Mouse (Mus musculus): ENCODE measurements around the gene Acaca. TPM values are rescaled to one million over a fixed set of nuclear protein-coding genes. Genes with fewer than 3 reads are reported as not detected.

Acaca gene
- 10 to 100 TPM; 68.5 to 74.3 TPM for total RNA-seq (2021)

DNA sequence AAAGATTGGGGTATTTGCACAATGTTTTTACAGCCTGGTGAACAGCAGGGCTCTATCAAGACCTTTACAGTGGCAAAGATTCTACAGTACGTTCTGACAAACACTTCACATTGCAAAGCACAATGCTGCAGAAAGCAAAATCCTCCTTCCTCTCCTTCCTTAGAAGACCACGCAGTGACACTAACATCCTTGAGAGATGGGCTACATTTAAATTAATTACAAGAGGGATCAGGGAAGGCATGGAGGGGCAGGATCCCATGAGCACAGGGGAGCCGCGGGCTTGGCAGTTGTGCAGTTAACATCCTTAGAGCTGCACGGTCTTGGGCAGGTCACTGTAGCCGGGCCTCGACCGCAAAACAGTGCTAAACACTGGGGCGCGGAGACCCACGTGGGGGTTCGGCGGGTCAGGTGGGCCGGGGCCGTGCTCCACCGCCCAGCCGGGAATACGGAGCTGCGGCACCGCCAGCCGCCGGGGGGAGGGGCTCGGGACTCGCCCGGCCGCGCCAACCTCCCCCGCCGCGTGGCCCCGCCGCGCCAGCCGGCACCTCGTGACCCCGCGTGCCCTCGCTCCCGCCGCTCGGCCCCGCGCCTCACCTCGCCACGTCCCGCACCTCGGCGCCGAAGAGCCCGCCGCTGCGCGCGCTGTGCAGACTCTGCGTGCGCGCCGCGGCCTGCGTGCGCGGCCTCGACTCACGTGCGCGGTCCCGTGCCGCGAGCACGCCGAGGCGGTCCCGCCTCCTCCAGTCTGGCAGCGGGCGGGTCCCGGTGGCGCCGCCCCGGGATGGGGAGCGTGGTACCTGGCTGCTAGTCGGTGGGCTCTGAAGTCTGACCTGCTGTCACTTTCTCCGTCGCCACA lies at the start of gene Acaca, which contains the start of gene Tada2a:
Gene Acaca (plus strand): TSS at position 730 of the 856 bp plus-strand sequence.
Gene Tada2a (minus strand): TSS at position 658 of the 856 bp plus-strand sequence.
- DNase-seq (ENCODE audit: extremely low spot score in 1 of 2, low spot score in 1 of 2) = peak; percentile 71 to 76

DNA sequence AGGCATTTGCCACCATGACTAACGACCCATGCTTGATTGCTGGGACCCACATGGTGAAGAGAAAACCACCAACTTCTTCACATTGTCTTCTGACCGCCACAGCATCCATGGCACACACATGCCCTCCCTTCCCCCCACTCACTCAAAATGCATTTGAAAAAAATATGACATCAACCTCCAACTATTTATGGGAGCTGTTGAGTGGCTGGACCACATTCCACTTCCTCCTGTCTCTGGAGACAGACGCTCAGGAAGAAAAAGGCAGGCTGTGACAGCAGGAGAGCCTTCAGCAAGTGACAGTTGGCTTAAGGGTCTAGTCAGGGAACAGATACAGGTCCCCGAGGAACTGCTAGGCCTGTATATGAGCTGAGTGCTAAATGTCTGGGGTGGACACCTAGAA lies 49.6 kb upstream of the Acaca start:
- no peak for DNase-seq (ENCODE audit: extremely low spot score in 1 of 2, low spot score in 1 of 2)

DNA sequence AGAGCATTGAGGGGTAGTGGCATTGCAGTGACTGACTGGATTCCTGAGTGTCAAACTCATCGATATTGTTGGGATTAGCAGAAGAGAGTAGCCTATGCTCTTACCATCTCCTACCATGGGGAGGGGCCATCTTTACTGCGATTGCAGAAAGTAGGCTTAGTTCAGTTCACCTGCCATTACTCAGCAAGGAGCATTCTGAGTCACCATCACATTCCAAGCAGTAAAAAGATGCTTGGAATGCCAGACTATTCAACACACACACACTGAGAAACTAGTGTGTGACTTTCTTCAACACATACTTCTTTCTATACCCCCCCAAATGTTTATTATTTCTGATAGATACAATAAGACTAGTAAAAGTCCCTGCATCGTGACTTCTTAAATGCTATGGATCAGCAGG lies 49.1 kb upstream of the Acaca start:
- DNase-seq (ENCODE audit: extremely low spot score in 1 of 2, low spot score in 1 of 2) = no peak

DNA sequence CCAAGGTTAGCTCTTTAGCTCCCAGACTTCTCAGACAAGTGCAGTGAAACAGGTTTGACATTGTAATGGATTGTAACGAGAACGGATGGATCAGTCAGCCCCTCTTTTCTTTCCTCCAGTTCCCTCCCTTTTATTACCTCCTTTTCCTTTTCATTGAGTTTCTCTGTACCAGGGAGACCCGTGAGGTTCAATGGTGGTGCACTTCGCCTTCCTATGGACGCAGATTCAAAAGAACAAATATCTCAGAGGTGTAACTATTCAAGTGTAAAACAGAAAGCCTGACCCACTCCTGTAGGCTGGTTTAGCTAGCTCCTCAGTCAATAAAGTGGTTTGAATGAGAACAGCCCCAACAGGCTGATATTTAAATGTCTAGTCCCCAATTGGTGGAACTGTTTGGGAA lies 47.6 kb upstream of the Acaca start:
- DNase-seq (ENCODE audit: extremely low spot score in 1 of 2, low spot score in 1 of 2) = no peak

DNA sequence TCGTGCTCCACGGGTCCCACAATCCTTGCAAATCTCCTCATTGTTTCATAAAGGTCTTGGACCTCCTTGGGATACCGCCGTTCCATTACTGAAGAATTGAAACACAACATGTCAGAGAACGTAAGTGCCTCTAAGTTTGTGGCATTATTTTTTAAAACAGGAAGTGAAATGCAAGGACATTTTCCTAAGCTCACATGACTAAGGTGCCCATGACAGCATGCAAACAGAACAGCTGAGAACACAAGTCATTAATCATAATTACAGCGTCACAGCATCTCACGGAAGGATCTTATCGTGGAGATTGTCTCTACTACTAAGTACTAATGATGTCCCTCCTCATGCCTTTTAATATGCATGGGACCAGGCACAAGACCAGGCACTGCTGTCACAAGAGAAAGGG lies 38.9 kb upstream of the Acaca start:
- DNase-seq (ENCODE audit: extremely low spot score in 1 of 2, low spot score in 1 of 2) = no peak

DNA sequence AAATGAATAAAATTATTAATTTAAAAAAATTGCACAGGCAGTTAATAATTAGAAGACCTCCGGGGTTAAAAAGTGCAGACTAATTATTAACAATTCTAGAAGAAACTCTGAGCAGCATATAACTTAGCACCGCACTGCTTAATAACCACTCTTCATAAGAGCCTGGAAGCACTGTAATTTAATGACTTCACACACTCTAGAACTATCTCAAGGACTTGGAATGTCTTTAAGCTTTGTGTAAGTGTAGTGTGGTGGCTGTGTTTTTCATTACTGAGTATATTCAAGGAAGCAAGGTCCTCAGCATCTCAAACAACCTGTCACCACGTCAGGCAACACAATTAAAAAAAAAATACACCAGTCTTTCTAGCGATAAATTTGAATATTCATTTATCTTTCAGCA lies 34.4 kb upstream of the Acaca start:
- DNase-seq (ENCODE audit: extremely low spot score in 1 of 2, low spot score in 1 of 2) = no peak

DNA sequence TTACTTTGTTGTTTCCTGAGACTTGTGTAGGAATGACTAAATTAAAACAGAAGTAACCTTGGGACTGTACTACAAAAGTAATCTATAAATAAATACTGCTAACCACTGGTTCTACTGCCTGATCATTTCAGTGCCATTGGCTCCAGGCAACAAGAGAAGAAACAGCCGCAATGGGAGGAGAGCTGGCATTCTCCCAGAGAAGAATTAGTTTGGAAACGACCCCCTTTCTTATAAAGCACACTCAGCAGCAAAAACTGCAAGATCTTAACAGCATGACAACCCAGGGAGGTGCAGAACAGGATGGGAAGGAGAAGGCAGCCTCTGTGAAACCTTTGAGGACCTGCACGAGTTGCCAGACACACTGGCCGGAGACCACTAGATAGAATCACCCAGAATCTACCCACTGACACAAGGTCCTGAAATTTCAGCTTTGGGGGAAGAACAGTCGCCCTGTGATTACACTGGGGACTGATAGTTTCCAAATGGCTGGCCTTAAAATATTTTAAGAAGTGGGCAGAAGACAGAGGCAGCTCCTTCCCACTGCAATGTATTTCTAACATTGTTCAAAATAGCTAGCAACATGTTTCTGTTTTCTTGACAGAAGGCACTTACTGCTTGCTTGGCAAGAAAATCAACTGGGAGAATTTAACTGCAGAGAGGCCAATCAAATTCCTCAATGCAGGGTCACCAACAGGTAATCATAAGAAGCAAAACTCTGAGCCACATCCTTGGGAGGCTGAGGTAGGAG lies 32.0 kb upstream of the Acaca start:
- no peak for DNase-seq (ENCODE audit: extremely low spot score in 1 of 2, low spot score in 1 of 2)

DNA sequence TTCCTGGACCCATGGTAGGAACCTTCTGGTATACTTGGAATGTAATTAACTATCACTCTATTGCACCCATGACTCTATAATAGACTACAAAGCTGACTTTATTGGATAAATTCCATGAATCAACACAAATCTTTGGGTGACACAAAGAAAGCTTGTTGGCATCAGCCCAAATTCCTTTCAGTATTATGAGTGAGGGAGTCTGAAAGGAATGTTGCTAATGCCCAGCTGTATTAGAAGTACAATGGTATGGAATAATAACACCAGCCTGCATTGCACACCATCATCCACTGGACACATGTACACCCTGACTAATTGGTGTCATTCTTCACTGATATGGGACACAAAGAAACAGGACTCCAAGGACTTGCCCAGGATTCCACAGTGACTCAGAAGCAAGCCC lies 28.3 kb upstream of the Acaca start:
- DNase-seq (ENCODE audit: extremely low spot score in 1 of 2, low spot score in 1 of 2) = no peak

DNA sequence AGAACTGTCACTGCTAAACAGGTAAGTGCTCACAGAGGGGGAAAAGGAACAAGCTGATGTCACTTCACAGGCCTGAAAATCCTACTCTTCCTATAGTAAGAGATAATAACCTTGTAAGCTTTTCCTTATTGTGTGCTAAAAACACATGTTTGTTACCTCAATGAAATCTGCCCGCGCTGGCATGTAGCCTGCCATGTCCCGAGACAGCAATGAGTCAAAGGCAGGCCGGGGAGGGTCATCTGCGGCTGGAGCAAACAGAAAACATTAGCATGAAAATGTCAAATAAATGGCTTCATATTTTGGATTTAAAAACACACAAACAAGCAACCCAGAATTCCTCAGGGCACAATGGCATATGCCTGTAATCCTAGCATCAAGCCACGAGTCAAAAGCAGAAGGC lies 25.4 kb upstream of the Acaca start:
- no peak for DNase-seq (ENCODE audit: extremely low spot score in 1 of 2, low spot score in 1 of 2)

DNA sequence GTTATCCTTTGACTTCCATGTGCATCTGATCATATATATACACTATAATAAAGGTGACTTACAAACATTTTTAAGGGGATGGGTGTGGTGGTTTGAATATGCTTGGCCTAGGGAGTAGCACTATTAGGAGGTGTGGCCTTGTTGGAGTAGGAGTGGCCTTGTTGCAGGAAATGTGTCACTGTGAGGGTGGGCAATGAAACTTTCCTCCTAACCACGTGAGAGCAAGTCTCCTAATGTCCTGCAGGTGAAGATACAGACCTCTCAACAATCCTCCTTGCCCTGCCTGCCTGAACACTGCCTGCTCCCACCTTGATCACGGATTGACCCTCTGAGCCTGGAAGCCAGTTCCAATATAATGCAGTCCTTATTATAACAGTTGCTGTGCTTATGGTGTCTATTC lies 22.3 kb upstream of the Acaca start:
- no peak for DNase-seq (ENCODE audit: extremely low spot score in 1 of 2, low spot score in 1 of 2)

DNA sequence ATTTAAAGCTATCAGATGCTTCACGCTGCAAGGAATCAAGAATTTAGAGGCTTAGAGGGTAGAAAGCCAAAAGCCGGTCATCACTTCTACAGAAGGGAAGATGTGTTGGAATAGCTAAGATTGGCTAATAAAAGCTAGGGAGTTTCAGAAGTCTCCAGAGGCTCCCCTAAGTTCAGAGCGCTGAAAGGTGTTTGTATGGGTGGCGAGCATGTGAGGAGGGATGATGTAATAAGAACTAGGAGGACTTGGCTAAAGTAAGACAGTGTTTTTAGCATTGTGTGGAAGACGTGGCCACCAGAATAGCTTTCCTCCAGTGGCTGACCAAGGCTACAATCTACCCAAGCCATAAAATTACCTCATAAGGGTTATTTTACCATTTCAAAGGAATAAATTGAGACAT lies 15.8 kb upstream of the Acaca start:
- no peak for DNase-seq (ENCODE audit: extremely low spot score in 1 of 2, low spot score in 1 of 2)

DNA sequence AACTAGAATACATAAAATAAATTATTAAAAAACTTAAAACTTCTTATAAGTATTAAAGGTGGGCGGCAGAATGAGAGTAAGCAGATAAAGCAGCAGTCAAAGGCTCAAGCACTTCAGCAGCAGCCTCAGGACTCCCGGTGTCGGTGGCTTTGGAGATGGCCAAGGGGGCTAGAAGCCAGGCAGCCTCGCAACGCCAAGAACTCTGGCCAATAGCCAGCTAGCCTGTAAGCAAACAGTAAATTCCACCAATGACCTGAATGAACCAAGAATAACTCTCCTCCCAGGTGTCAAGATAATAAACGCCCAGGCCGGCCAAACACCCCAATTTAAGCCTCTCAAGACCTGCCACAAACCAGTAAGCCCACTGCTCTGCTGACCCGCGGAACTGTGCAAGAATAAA lies 13.8 kb upstream of the Acaca start:
- DNase-seq (ENCODE audit: extremely low spot score in 1 of 2, low spot score in 1 of 2) = no peak

DNA sequence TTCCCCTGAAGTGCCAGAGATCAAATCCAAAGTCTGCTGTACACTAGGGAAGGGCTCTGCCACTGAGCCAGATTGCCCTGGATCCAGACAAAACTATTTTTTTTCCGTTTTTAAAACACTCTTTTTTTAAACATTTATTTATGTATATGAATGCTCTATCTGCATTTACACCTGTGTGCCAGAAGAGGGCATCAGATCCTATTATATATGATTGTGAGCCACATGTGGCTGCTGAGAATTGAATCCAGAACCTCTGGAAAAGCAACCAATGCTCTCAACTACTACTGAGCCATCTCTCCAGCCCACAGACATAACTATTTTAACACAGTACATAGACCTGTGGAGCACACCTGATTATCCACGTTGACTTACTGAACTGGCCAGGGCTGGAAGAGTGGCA lies 13.3 kb upstream of the Acaca start:
- no peak for DNase-seq (ENCODE audit: extremely low spot score in 1 of 2, low spot score in 1 of 2)

DNA sequence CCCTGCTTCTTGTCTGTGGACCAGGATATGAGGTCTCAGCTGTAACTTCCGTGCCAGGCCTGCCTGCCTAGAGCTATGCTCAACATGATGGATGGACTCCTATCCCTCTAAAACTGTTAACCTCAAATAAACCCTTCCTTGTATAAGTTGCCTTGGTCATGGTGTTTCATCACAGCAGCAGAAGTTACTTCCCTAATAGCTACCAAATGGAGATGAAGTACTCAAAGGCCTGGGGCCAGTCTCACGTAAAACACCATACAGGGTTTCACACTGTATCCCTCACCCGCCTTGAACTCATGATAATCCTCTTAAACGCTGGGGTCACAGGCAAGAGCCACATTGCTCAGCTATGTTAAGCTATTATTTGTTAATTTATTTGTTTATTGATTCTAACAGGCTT lies 12.0 kb upstream of the Acaca start:
- no peak for DNase-seq (ENCODE audit: extremely low spot score in 1 of 2, low spot score in 1 of 2)

DNA sequence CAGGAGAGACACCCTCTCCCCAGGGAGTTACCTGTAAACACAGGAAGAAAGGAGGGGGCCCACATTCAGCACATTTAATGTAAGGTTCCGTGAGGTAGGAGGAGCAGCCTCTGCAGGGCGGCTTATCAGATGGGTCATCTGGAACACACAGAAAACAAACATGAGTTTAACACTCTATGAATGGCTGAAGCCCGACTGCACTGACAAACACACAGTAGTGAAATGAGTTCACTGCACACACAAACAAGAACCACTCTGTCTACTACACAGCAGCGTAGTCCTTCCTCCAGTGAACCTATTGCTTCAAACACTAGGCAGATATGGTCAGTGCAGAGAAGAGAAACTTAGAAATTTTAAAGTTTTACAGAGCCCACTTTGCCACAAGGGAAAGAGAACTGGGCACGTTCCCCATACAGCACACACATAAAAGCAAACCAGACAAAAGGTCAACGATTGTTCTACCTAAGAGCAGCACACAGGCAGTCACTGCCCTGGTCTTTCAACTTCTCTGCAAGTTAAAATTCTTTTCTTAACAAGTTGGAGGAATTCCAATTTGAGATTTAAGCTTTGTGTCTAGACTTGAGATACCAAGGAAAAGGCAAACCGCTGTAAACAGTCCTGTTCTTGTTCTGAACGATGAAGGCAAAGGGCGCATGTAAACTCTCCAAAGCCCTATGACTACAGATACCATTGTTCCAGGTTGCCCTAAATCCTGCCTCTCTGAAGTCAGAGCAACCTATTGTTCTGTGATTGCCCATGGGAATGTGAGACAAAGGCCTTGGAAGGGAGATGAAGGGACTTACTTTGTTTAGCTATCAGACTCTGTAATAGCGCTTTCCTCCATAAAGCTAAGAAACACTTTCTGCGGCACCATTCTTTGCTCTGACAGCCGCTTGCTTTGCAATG lies 8.2 kb upstream of the Acaca start:
- no peak for DNase-seq (ENCODE audit: extremely low spot score in 1 of 2, low spot score in 1 of 2)

DNA sequence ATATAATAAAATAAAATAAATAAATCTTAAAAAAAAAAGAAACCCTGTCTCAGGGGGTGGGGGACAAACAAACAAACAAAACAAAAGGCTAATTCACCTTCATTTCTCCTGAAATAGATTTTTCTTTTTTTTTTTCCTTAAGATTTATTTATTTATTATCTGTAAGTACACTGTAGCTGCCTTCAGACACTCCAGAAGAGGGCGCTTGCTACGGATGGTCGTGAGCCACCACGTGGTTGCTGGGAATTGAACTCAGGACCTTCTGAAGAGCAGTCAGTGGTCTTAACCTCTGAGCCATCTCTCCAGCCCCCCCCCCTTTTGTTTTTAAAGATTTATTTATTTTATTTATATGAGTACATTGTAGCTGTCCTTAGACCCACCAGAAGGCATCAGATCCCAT lies 1.5 kb upstream of the Acaca start:
- DNase-seq (ENCODE audit: extremely low spot score in 1 of 2, low spot score in 1 of 2) = no peak

DNA sequence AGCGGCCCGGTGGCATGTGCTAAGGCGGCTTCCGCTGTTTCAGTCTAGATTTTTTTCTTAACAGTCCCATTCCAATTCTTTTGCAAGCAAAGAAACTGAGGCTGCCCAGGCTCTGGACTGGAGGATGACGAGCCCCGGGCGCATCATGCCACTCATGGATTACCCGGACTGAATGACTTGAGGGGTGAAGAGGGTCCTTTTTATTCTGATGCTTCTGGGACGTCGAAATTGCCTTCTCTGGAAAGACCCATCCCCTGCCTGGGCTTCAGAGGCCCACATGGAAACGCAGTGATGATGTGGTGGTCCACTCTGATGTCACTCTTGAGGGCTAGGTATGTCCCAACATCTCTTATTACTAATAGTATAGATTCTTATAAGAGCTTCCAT lies 320 bp downstream of the Acaca start:
- DNase-seq (ENCODE audit: extremely low spot score in 1 of 2, low spot score in 1 of 2) = no peak

DNA sequence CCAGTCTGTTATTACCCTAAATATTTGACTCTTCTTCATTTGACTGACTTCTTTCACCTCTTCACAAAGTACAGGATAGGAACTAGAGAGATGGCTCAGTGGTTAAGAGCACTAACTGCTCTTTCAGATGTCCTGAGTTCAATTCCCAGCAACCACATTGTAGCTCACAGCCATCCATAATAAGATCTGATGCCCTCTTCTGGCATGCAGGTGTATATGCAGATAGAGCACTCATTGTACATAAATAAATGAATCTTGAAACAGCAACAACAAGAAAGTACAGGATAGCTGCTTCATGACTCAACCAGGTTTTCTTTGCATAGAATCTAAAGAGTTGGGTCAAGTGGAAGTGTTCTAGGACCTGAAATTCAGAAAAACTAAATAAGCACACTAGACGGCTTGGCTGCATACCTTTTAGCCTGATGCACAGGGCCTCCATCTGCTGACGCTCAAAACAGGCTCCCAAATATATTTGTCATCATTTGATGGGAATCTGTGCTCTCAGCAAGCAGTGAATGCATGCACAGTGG lies 4.9 kb downstream of the Acaca start:
- no peak for DNase-seq (ENCODE audit: extremely low spot score in 1 of 2, low spot score in 1 of 2)

DNA sequence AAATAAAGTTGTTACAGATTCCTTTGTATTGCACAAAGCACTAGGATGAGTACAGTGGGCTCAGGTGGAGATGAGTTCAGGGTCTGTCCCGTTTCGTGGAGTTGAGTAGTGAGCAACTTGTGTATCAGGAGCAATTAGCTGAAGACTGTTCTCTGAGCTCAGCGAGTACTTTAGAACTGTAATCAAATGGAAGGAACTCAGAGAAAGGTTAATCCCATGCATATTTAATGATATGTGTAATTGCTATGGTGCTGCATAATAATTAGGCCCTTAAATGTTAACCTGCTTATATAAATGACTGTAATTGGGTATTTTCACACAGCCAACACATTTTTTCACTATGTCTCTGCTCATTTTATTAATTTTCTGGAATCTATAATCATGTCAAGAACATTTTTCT lies 7.0 kb downstream of the Acaca start:
- DNase-seq (ENCODE audit: extremely low spot score in 1 of 2, low spot score in 1 of 2) = no peak

DNA sequence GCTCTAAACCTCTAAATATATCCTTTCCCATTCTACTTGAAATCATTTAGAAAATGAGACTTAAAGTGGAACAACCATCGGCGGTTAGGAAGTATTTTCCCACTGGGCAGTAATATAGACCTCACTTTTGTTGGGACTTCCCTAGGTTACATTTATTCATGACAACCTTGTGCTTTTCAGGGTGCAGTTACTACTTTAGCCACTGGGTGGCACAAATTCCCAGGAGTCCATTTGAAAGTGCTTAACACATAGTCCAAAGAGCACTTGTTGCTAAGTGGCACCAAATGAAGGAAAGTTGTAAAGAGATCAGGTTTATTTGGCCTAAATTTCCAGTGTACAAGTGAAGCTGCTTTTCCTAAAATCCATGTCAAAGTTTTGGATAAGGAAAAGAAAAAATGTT lies 12.3 kb downstream of the Acaca start:
- peak in 1 of 2 experiments; percentile 66 for DNase-seq (ENCODE audit: extremely low spot score in 1 of 2, low spot score in 1 of 2)

Data from layer of hippocampus, postnatal 25 days (tissue).